Mouse (Mus musculus): ENCODE measurements around the gene Slc20a1. TPM values are rescaled to one million over a fixed set of nuclear protein-coding genes. Genes with fewer than 3 reads are reported as not detected.

Slc20a1 gene
- polyA plus RNA-seq, 1 experiment from 2014 or later, result 49.7 TPM

GRCm38 (mm10) chr2:129236526-129236925 is 38.0 kb downstream of the Slc20a1 start:
- peaks cover 9% of the 10 kb centered on the region for H3K4me1 ChIP-seq
- WGBS, result 76% methylated on average over 4 of the region's 4 CpGs
- no peak overlapping the region for H3K4me3 ChIP-seq
- H3K36me3 ChIP-seq, result no peaks in the 10 kb centered on the region
- no peak overlapping the region for H3K27ac ChIP-seq
- no peaks in the 10 kb centered on the region for H3K27me3 ChIP-seq (ENCODE audit: low read depth, poor library complexity, severe bottlenecking)
- DNase-seq (ENCODE audit: low spot score), result no peak
- H3K9me3 ChIP-seq (replicated peaks), result no peaks in the 10 kb centered on the region

GRCm38 (mm10) chr2:129240726-129241432 is 42.3 kb downstream of the Slc20a1 start:
- WGBS, result 69% methylated on average over 9 of the region's 9 CpGs
- Histone ChIP-seq H3K27me3 (ENCODE audit: low read depth, poor library complexity, severe bottlenecking) (no peaks in the 10 kb centered on the region), H3K36me3 (no peaks in the 10 kb centered on the region), H3K27ac (peak overlapping the region; percentile 26; the same call in 1 of the 2 replicates), H3K4me3 (no peak overlapping the region), H3K9me3 (replicated peaks) (no peaks in the 10 kb centered on the region), H3K4me1 (peaks cover 31% of the 10 kb centered on the region)
- no peak for DNase-seq (ENCODE audit: low spot score)

- 57% methylated on average over 7 of the region's 7 CpGs for WGBS
- Histone ChIP-seq H3K27me3 (ENCODE audit: low read depth, poor library complexity, severe bottlenecking) (no peaks in the 10 kb centered on the region), H3K4me3 (no peak overlapping the region), H3K9me3 (replicated peaks) (no peaks in the 10 kb centered on the region), H3K36me3 (no peaks in the 10 kb centered on the region), H3K4me1 (peaks cover 31% of the 10 kb centered on the region), H3K27ac (0 out of 2 replicates have a peak overlapping the region, but pooled peaks have one; percentile 26)
- no peak for DNase-seq (ENCODE audit: low spot score)
These were observed 43.6 kb downstream of the Slc20a1 start for GRCm38 (mm10) chr2:129241845-129242833.

GRCm38 (mm10) chr2:129243005-129243404 is 44.4 kb downstream of the Slc20a1 start:
- DNase-seq (ENCODE audit: low spot score), result no peak
- WGBS, result 88% methylated on average over 4 of the region's 4 CpGs
- Histone ChIP-seq H3K4me1 (peaks cover 31% of the 10 kb centered on the region), H3K9me3 (replicated peaks) (no peaks in the 10 kb centered on the region), H3K27me3 (ENCODE audit: low read depth, poor library complexity, severe bottlenecking) (no peaks in the 10 kb centered on the region), H3K36me3 (no peaks in the 10 kb centered on the region), H3K27ac (no peak overlapping the region), H3K4me3 (no peak overlapping the region)

GRCm38 (mm10) chr2:129243786-129244185 is 45.2 kb downstream of the Slc20a1 start:
- Histone ChIP-seq H3K9me3 (replicated peaks) (no peaks in the 10 kb centered on the region), H3K27me3 (ENCODE audit: low read depth, poor library complexity, severe bottlenecking) (no peaks in the 10 kb centered on the region), H3K27ac (peak overlapping the region; percentile 17; the same call in 1 of the 2 replicates), H3K36me3 (no peaks in the 10 kb centered on the region), H3K4me3 (no peak overlapping the region), H3K4me1 (peaks cover 31% of the 10 kb centered on the region)
- DNase-seq (ENCODE audit: low spot score), result no peak
- 34% methylated on average over 9 of the region's 9 CpGs for WGBS

GRCm38 (mm10) chr2:129244446-129245120 is 46.0 kb downstream of the Slc20a1 start:
- DNase-seq (ENCODE audit: low spot score), result no peak
- H3K36me3 ChIP-seq, result no peaks in the 10 kb centered on the region
- no peak overlapping the region for H3K27ac ChIP-seq
- WGBS, result 88% methylated on average over 20 of the region's 20 CpGs
- no peaks in the 10 kb centered on the region for H3K27me3 ChIP-seq (ENCODE audit: low read depth, poor library complexity, severe bottlenecking)
- H3K9me3 ChIP-seq (replicated peaks), result no peaks in the 10 kb centered on the region
- H3K4me3 ChIP-seq, result no peak overlapping the region
- H3K4me1 ChIP-seq, result peaks cover 31% of the 10 kb centered on the region

GRCm38 (mm10) chr2:129245618-129246017 is 47.1 kb downstream of the Slc20a1 start:
- Histone ChIP-seq H3K9me3 (replicated peaks) (no peaks in the 10 kb centered on the region), H3K36me3 (no peaks in the 10 kb centered on the region), H3K27ac (no peak overlapping the region), H3K27me3 (ENCODE audit: low read depth, poor library complexity, severe bottlenecking) (no peaks in the 10 kb centered on the region), H3K4me1 (peaks cover 31% of the 10 kb centered on the region), H3K4me3 (no peak overlapping the region)
- no peak for DNase-seq (ENCODE audit: low spot score)
- WGBS, result 57% methylated on average over 5 of the region's 5 CpGs

GRCm38 (mm10) chr2:129246436-129246835 is 47.9 kb downstream of the Slc20a1 start:
- DNase-seq (ENCODE audit: low spot score), result no peak
- peaks cover 23% of the 10 kb centered on the region for H3K4me1 ChIP-seq
- H3K27ac ChIP-seq, result no peak overlapping the region
- H3K27me3 ChIP-seq (ENCODE audit: low read depth, poor library complexity, severe bottlenecking), result no peaks in the 10 kb centered on the region
- no peaks in the 10 kb centered on the region for H3K9me3 ChIP-seq (replicated peaks)
- no peaks in the 10 kb centered on the region for H3K36me3 ChIP-seq
- H3K4me3 ChIP-seq, result no peak overlapping the region
- 79% methylated on average over 7 of the region's 7 CpGs for WGBS

GRCm38 (mm10) chr2:129246924-129247323 is 48.4 kb downstream of the Slc20a1 start:
- no peaks in the 10 kb centered on the region for H3K36me3 ChIP-seq
- H3K4me3 ChIP-seq, result no peak overlapping the region
- H3K9me3 ChIP-seq (replicated peaks), result no peaks in the 10 kb centered on the region
- H3K4me1 ChIP-seq, result peaks cover 19% of the 10 kb centered on the region
- 90% methylated on average over 12 of the region's 12 CpGs for WGBS
- no peak overlapping the region for H3K27ac ChIP-seq
- H3K27me3 ChIP-seq (ENCODE audit: low read depth, poor library complexity, severe bottlenecking), result no peaks in the 10 kb centered on the region
- no peak for DNase-seq (ENCODE audit: low spot score)

- no peaks in the 10 kb centered on the region for H3K9me3 ChIP-seq (replicated peaks)
- no peak overlapping the region for H3K4me3 ChIP-seq
- no peaks in the 10 kb centered on the region for H3K36me3 ChIP-seq
- no peak for DNase-seq (ENCODE audit: low spot score)
- peaks cover 14% of the 10 kb centered on the region for H3K4me1 ChIP-seq
- H3K27me3 ChIP-seq (ENCODE audit: low read depth, poor library complexity, severe bottlenecking), result no peaks in the 10 kb centered on the region
- no peak overlapping the region for H3K27ac ChIP-seq
- 93% methylated on average over 7 of the region's 7 CpGs for WGBS
These were observed 49.1 kb downstream of the Slc20a1 start for GRCm38 (mm10) chr2:129247707-129248121.

GRCm38 (mm10) chr2:129249321-129249720 is 50.8 kb downstream of the Slc20a1 start:
- H3K9me3 ChIP-seq (replicated peaks), result no peaks in the 10 kb centered on the region
- WGBS, result 54% methylated on average over 1 of the region's 1 CpGs
- no peaks in the 10 kb centered on the region for H3K36me3 ChIP-seq
- H3K4me1 ChIP-seq, result peaks cover 14% of the 10 kb centered on the region
- no peak overlapping the region for H3K27ac ChIP-seq
- H3K4me3 ChIP-seq, result no peak overlapping the region
- no peak for DNase-seq (ENCODE audit: low spot score)
- H3K27me3 ChIP-seq (ENCODE audit: low read depth, poor library complexity, severe bottlenecking), result no peaks in the 10 kb centered on the region

GRCm38 (mm10) chr2:129252836-129253630 is 54.5 kb downstream of the Slc20a1 start:
- Histone ChIP-seq H3K4me3 (no peak overlapping the region), H3K36me3 (no peaks in the 10 kb centered on the region), H3K27me3 (ENCODE audit: low read depth, poor library complexity, severe bottlenecking) (no peaks in the 10 kb centered on the region), H3K27ac (no peak overlapping the region), H3K9me3 (replicated peaks) (no peaks in the 10 kb centered on the region), H3K4me1 (peaks cover 23% of the 10 kb centered on the region)
- WGBS, result 89% methylated on average over 19 of the region's 19 CpGs
- DNase-seq (ENCODE audit: low spot score), result no peak

All from limb, embryonic 10.5 days (tissue).